Mouse (Mus musculus) midbrain, embryonic 13.5 days (tissue): ENCODE data around the gene Hes7. TPM values are rescaled to one million over a fixed set of nuclear protein-coding genes. Genes with fewer than 3 reads are reported as not detected.

ENCODE experiments used
- ATAC-seq: fragments of 200-750 bp; cut with Nextera tagmentation; 2 replicates; pipeline ENCODE4 v1.8.0; 2017; ENCODE audit warnings: mild to moderate bottlenecking, moderate TSS enrichment, moderate library complexity
- H3K27ac ChIP-seq: fragments of 300-500 bp; sonication (generic); 2 replicates; pipeline ENCODE4 v1.5.1; 2015; ENCODE audit warnings: inconsistent platforms, mild to moderate bottlenecking, moderate library complexity
- H3K27me3 ChIP-seq: fragments of 300-500 bp; sonication (generic); 2 replicates; pipeline ENCODE4 v1.6.1; 2015; ENCODE audit warnings: mild to moderate bottlenecking, inconsistent platforms
- H3K36me3 ChIP-seq: fragments of 300-500 bp; sonication (generic); 2 replicates; pipeline ENCODE4 v1.6.1; 2015; ENCODE audit warnings: mild to moderate bottlenecking, inconsistent platforms
- H3K4me1 ChIP-seq: fragments of 300-500 bp; sonication (generic); replicated peaks from 2 replicates; pipeline ENCODE4 v1.6.1; 2015; ENCODE audit warnings: inconsistent platforms
- H3K4me2 ChIP-seq: fragments of 300-500 bp; sonication (generic); replicated peaks from 2 replicates; pipeline ENCODE4 v1.6.1; 2015; ENCODE audit warnings: moderate library complexity, mild to moderate bottlenecking, inconsistent platforms
- H3K4me3 ChIP-seq: fragments of 300-500 bp; sonication (generic); replicated peaks from 2 replicates; pipeline ENCODE4 v1.5.1; 2015; ENCODE audit warnings: mild to moderate bottlenecking, inconsistent platforms
- H3K9ac ChIP-seq: fragments of 300-500 bp; sonication (generic); replicated peaks from 2 replicates; pipeline ENCODE4 v1.6.1; 2015; ENCODE audit warnings: mild to moderate bottlenecking, inconsistent platforms
- H3K9me3 ChIP-seq: fragments of 300-500 bp; sonication (generic); 2 replicates; pipeline ENCODE4 v1.6.1; 2016; ENCODE audit warnings: mild to moderate bottlenecking, inconsistent platforms
- WGBS: fragments of 180-500 bp; shearing (Covaris S2); methylation state at CpG from one replicate; pipeline ENCODE4 v1.1.7; 2015; 5-methylcytosine and 5-hydroxymethylcytosine counted together
- polyA plus RNA-seq: library from polyadenylated mRNA; unstranded; fragments of >200 nt; fragmentation: Nextera tagmentation; extraction: Ambion mirVana; gene quantifications from 2 replicates; pipeline ENCODE4 v1.2.1, GENCODE M21; 2015

Gene Hes7
- polyA plus RNA-seq, 1 experiment from 2014 or later = 0.26 TPM

- Histone ChIP-seq H3K27me3 (peaks cover 40% of the 10 kb centered on the region), H3K36me3 (peaks cover under 1% of the 10 kb centered on the region; the same call in 1 of the 2 replicates), H3K9ac (no peak overlapping the region), H3K4me2 (no peak overlapping the region), H3K4me3 (no peak overlapping the region), H3K4me1 (peaks cover 40% of the 10 kb centered on the region), H3K27ac (no peak overlapping the region), H3K9me3 (no peaks in the 10 kb centered on the region)
- no peak for ATAC-seq
- 80% methylated on average over 3 of the region's 3 CpGs for WGBS
Measured at GRCm38 (mm10) chr11:69114621-69115020, 5.6 kb upstream of the Hes7 start.

DNA sequence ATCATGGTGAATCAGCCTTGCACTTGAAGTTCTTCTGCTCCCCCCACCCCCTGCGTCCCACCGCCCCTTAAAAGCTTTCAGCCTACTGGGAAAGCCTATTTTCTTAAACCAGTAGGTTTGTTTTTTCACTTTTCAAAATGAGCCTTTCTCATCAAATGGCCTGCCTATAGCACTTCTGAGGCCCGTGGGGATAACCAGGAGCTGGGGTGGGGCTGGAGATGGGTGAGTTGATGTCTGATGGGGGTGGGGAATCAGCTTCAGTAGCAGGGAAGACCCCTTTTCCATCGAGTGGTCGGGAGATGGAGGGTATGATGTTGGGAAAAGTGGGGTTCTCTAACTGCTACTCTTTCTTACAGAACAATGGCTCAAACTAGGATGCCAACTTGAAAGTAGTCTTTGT lies 3.4 kb upstream of the Hes7 start:
- Histone ChIP-seq H3K4me3 (peak overlapping the region; percentile 82), H3K9me3 (no peaks in the 10 kb centered on the region), H3K27ac (no peak overlapping the region), H3K9ac (no peak overlapping the region), H3K36me3 (no peaks in the 10 kb centered on the region), H3K4me2 (peak overlapping the region; percentile 98), H3K4me1 (peaks cover 52% of the 10 kb centered on the region), H3K27me3 (peaks cover 60% of the 10 kb centered on the region)
- ATAC-seq = no peak
- WGBS = 52% methylated on average over 5 of the region's 5 CpGs

GRCm38 (mm10) chr11:69117737-69118695 lies 2.2 kb upstream of the Hes7 start:
- Histone ChIP-seq H3K4me1 (peaks cover 55% of the 10 kb centered on the region), H3K9me3 (no peaks in the 10 kb centered on the region), H3K27ac (peak overlapping the region; percentile 40), H3K4me2 (peak overlapping the region; percentile 98), H3K4me3 (peak overlapping the region; percentile 82), H3K36me3 (no peaks in the 10 kb centered on the region), H3K27me3 (peaks cover 51% of the 10 kb centered on the region), H3K9ac (peak overlapping the region; percentile 79)
- no peak for ATAC-seq
- WGBS = under 1% methylated on average over 45 of the region's 45 CpGs

GRCm38 (mm10) chr11:69118765-69119164 lies 1.4 kb upstream of the Hes7 start:
- peak overlapping the region; percentile 98 for H3K4me2 ChIP-seq
- H3K4me1 ChIP-seq = peaks cover 55% of the 10 kb centered on the region
- no peak overlapping the region for H3K27ac ChIP-seq
- H3K27me3 ChIP-seq = peaks cover 51% of the 10 kb centered on the region
- no peak overlapping the region for H3K9ac ChIP-seq
- no peaks in the 10 kb centered on the region for H3K9me3 ChIP-seq
- H3K36me3 ChIP-seq = no peaks in the 10 kb centered on the region
- ATAC-seq = no peak
- H3K4me3 ChIP-seq = peak overlapping the region; percentile 82
- under 1% methylated on average over 15 of the region's 15 CpGs for WGBS

GRCm38 (mm10) chr11:69119446-69120155 lies 603 bp upstream of the Hes7 start:
- peak overlapping the region; percentile 17; the same call in 1 of the 2 replicates for H3K9ac ChIP-seq
- H3K27me3 ChIP-seq = peaks cover 45% of the 10 kb centered on the region
- peaks cover 55% of the 10 kb centered on the region for H3K4me1 ChIP-seq
- H3K9me3 ChIP-seq = no peaks in the 10 kb centered on the region
- no peaks in the 10 kb centered on the region for H3K36me3 ChIP-seq
- peak overlapping the region; percentile 98 for H3K4me2 ChIP-seq
- ATAC-seq = no peak
- H3K4me3 ChIP-seq = peak overlapping the region; percentile 82
- WGBS = 30% methylated on average over 14 of the region's 14 CpGs
- H3K27ac ChIP-seq = no peak overlapping the region

GRCm38 (mm10) chr11:69121001-69121740 lies 967 bp downstream of the Hes7 start:
- peaks cover 64% of the 10 kb centered on the region for H3K4me1 ChIP-seq

GRCm38 (mm10) chr11:69121741-69122335 lies 1.6 kb downstream of the Hes7 start:
- H3K4me1 ChIP-seq = peaks cover 68% of the 10 kb centered on the region
- no peaks in the 10 kb centered on the region for H3K36me3 ChIP-seq
- peaks cover 32% of the 10 kb centered on the region for H3K27me3 ChIP-seq
- H3K9ac ChIP-seq = peak overlapping the region; percentile 80
- H3K4me3 ChIP-seq = peak overlapping the region; percentile 75
- H3K27ac ChIP-seq = no peak overlapping the region
- under 1% methylated on average over 31 of the region's 32 CpGs for WGBS
- H3K4me2 ChIP-seq = peak overlapping the region; percentile 98
- ATAC-seq = no peak
- no peaks in the 10 kb centered on the region for H3K9me3 ChIP-seq

More at GRCm38 (mm10) chr11:69121001-69121740, 967 bp downstream of the Hes7 start:
- H3K27me3 ChIP-seq = peaks cover 36% of the 10 kb centered on the region
- H3K27ac ChIP-seq = no peak overlapping the region
- peak overlapping the region; percentile 98 for H3K4me2 ChIP-seq
- H3K4me3 ChIP-seq = peak overlapping the region; percentile 75
- peak overlapping the region; percentile 80 for H3K9ac ChIP-seq
- WGBS = 1% methylated on average over 27 of the region's 33 CpGs
- H3K9me3 ChIP-seq = no peaks in the 10 kb centered on the region
- no peaks in the 10 kb centered on the region for H3K36me3 ChIP-seq
- no peak for ATAC-seq

DNA sequence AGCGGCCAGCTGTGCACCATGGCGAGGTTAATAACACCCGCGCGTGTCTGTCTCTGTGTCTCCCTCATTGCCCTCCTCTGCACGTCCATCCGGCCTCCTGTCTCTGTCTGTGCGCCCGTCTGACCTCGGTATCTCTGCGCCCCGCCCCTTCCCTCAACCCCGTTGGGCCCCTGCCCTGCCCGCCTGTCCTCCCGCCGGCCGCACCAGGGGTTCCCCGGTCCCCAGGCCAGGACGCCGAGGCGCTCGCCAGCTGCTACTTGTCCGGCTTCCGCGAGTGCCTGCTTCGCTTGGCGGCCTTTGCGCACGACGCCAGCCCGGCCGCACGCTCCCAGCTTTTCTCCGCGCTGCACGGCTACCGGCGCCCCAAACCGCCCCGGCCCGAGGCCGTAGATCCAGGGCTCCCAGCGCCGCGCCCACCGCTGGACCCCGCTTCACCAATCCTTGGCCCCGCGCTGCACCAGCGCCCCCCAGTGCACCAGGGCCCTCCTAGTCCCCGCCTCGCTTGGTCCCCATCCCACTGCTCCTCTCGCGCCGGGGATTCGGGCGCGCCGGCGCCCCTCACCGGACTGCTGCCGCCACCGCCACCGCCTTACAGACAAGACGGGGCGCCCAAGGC lies 2.2 kb downstream of the Hes7 start, which contains the start of gene 9130213A22Rik:
9130213A22Rik (minus strand) TSS at position 254 of the 616 bp plus-strand sequence.
- peaks cover 35% of the 10 kb centered on the region for H3K27me3 ChIP-seq
- peak within 1 kb of the TSS; percentile 58 for H3K27ac ChIP-seq
- H3K4me3 ChIP-seq = peak within 1 kb of the TSS; percentile 75
- ATAC-seq = peak; percentile 73
- no peaks in the 10 kb centered on the region for H3K36me3 ChIP-seq
- peaks cover 62% of the 10 kb centered on the region for H3K4me1 ChIP-seq
- peak within 1 kb of the TSS; percentile 80 for H3K9ac ChIP-seq
- H3K9me3 ChIP-seq = no peaks in the 10 kb centered on the region
- peak within 1 kb of the TSS; percentile 98 for H3K4me2 ChIP-seq
- WGBS = under 1% methylated on average over 57 of the region's 66 CpGs

- Histone ChIP-seq H3K4me3 (peak overlapping the region; percentile 75), H3K36me3 (no peaks in the 10 kb centered on the region)
- WGBS = under 1% methylated on average over 28 of the region's 29 CpGs
Measured at GRCm38 (mm10) chr11:69123056-69123692, 3.0 kb downstream of the Hes7 start.

DNA sequence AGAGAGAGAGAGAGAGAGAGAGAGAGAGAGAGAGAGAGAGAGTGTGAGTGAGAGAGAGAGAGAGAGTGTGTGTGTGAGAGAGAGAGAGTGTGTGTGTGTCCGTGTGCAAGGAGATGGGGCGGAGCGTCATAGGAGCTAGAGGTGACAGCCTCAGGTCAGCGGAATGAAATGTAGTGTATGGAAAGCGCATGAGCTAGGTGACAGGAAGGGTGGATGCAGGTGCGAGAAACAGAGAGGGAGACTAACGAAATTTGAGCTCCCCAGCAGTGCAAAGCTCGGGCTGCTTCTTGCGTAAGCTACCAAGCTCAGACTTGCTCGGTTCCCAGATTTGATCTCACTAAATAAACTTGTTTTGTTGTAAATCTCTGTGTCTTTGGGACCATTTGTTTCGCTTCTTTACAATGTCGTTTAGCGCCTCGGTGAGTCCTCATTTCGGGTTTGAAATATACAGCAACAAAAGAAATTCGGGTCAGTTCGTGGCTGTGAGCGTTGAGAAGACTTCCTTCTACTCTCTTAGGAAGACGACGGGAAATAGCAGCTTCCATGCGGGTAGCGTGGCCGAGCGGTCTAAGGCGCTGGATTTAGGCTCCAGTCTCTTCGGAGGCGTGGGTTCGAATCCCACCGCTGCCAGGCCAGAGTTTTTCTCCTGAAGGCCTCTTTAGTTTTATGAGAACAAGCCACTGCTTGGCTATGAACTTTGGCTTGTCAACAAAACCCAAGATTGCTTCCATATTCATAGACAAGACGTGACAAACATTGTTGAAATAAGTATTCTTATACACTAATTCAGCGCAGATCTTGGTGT lies 3.7 kb downstream of the Hes7 start:
- H3K27ac ChIP-seq = peak overlapping the region; percentile 75
- peak overlapping the region; percentile 56 for H3K9ac ChIP-seq
- peak overlapping the region; percentile 75 for H3K4me3 ChIP-seq
- peaks cover 44% of the 10 kb centered on the region for H3K27me3 ChIP-seq
- ATAC-seq = peak; percentile 57
- peak overlapping the region; percentile 98 for H3K4me2 ChIP-seq
- no peaks in the 10 kb centered on the region for H3K9me3 ChIP-seq
- under 1% methylated on average over 31 of the region's 31 CpGs for WGBS
- H3K36me3 ChIP-seq = no peaks in the 10 kb centered on the region
- peaks cover 51% of the 10 kb centered on the region for H3K4me1 ChIP-seq

More at GRCm38 (mm10) chr11:69123056-69123692, 3.0 kb downstream of the Hes7 start:
- Histone ChIP-seq H3K9me3 (no peaks in the 10 kb centered on the region), H3K4me2 (peak overlapping the region; percentile 98), H3K27ac (peak overlapping the region; percentile 58), H3K27me3 (peaks cover 42% of the 10 kb centered on the region), H3K9ac (peak overlapping the region; percentile 80), H3K4me1 (peaks cover 56% of the 10 kb centered on the region)
- peak; percentile 19 for ATAC-seq
